Mouse (Mus musculus) liver, embryonic 14.5 days (tissue): ENCODE data around the gene Perp. TPM values are rescaled to one million over a fixed set of nuclear protein-coding genes. Genes with fewer than 3 reads are reported as not detected.

ENCODE experiments used
- ATAC-seq: fragments of 200-750 bp; cut with Nextera tagmentation; 2 replicates; pipeline ENCODE4 v1.8.0; 2017; ENCODE audit warnings: moderate number of reproducible peaks, mild to moderate bottlenecking, moderate library complexity; ENCODE audit not compliant: insufficient read depth
- DNase-seq, 3 experiments: peaks; one replicate each; pipeline ENCODE4 v3.0.0-alpha.2; 2012 to 2013; ENCODE audit warnings: low read depth in 3 of 3, low spot score in 3 of 3
- H3K27ac ChIP-seq: fragments of 300-500 bp; sonication (generic); 2 replicates; pipeline ENCODE4 v1.5.1; 2014; ENCODE audit warnings: moderate library complexity, mild to moderate bottlenecking, control low read depth, inconsistent platforms
- H3K27me3 ChIP-seq: fragments of 300-500 bp; sonication (generic); 2 replicates; pipeline ENCODE4 v1.6.1; 2014; ENCODE audit warnings: mild to moderate bottlenecking, low read length, moderate library complexity; ENCODE audit not compliant: control insufficient read depth, insufficient read depth
- H3K36me3 ChIP-seq: fragments of 300-500 bp; sonication (generic); replicated peaks from 2 replicates; pipeline ENCODE4 v1.6.1; 2014; ENCODE audit warnings: low read depth; ENCODE audit not compliant: control insufficient read depth, insufficient read depth
- H3K4me1 ChIP-seq, 2 experiments: fragments of 200-500 bp in 1 of 2; fragments of 300-500 bp in 1 of 2; sonication (generic) in 1 of 2; replicated peaks; 2 replicates each; pipeline ENCODE4 v1.6.1; 2012 to 2014; ENCODE audit warnings: antibody characterized with exemption in 1 of 2, inconsistent platforms in 1 of 2, low read length in 1 of 2; ENCODE audit not compliant: control insufficient read depth in 2 of 2, insufficient read depth in 2 of 2
- H3K4me2 ChIP-seq: fragments of 300-500 bp; sonication (generic); 2 replicates; pipeline ENCODE4 v1.6.1; 2014; ENCODE audit warnings: low read depth, mild to moderate bottlenecking, control low read depth, moderate library complexity
- H3K4me3 ChIP-seq, 2 experiments: fragments of 200-500 bp in 1 of 2; fragments of 300-500 bp in 1 of 2; sonication (generic) in 1 of 2; 2 replicates each; pipeline ENCODE4 v1.5.1; 2012 to 2014; ENCODE audit warnings: low read depth in 2 of 2, low read length in 2 of 2, mild to moderate bottlenecking in 2 of 2, control low read depth in 1 of 2, inconsistent platforms in 1 of 2, moderate library complexity in 1 of 2; ENCODE audit not compliant: insufficient read depth in 1 of 2
- H3K9ac ChIP-seq: fragments of 300-500 bp; sonication (generic); replicated peaks from 2 replicates; pipeline ENCODE4 v1.6.1; 2014; ENCODE audit warnings: mild to moderate bottlenecking, control low read depth, moderate library complexity
- H3K9me3 ChIP-seq: fragments of 300-500 bp; sonication (generic); 2 replicates; pipeline ENCODE4 v1.6.1; 2016; ENCODE audit warnings: low read length, mixed read lengths; ENCODE audit not compliant: control insufficient read depth
- CTCF ChIP-seq: IDR thresholded peaks from 2 replicates; pipeline ENCODE4 v1.5.1; 2016; ENCODE audit warnings: antibody characterized with exemption, low read depth, control low read depth
- EP300 ChIP-seq: IDR thresholded peaks from 2 replicates; pipeline ENCODE4 v1.6.1; 2016; ENCODE audit warnings: antibody characterized with exemption, low read depth
- WGBS: fragments of 180-500 bp; shearing (Covaris S2); extraction: QIAGEN DNeasy Blood & Tissue Kit; methylation state at CpG from one replicate; pipeline ENCODE4 v1.1.7; 2014; ENCODE audit not compliant: insufficient replicate concordance; 5-methylcytosine and 5-hydroxymethylcytosine counted together
- polyA plus RNA-seq, 2 experiments: library from polyadenylated mRNA; depleted of rRNA in 1 of 2; stranded (reverse) in 1 of 2; unstranded in 1 of 2; fragments of >200 nt; fragmentation: Nextera tagmentation in 1 of 2; extraction: Ambion mirVana in 1 of 2; gene quantifications; 2 replicates each; pipeline versions ENCODE4 v1.2.1 to v1.2.3; 2012 to 2014

Perp gene
- polyA plus RNA-seq, 2 experiments = 7.5 to 14.6 TPM

DNA sequence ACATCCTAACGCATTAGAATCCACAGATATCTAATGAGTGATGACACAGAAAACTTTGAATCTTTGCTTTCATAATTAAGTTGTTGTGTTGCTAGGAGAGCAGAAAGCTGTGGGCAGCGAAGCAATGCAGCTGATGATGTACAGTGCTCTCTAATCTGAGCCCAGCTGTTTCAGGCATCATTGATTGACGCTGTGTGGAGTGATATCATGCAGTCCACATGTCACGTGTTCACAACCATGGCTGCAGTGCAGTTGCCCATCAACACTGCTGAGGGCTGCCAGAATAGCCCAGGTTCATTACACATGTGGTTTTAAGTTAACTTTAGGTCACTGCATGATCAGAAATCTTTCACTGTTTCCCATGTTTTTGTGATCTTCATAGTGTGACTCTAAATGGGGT lies 5.3 kb upstream of the Perp start:
- Histone ChIP-seq H3K27ac (no peak overlapping the region), H3K4me2 (no peak overlapping the region), H3K4me1 (no peaks in the 10 kb centered on the region; a peak in 1 of 4 replicates), H3K27me3 (peaks cover 8% of the 10 kb centered on the region), H3K4me3 (no peak overlapping the region), H3K9me3 (no peaks in the 10 kb centered on the region), H3K36me3 (no peaks in the 10 kb centered on the region), H3K9ac (no peak overlapping the region)
- DNase-seq (no peak), ATAC-seq (no peak)
- 54% methylated on average over 4 of the region's 4 CpGs for WGBS
- TF ChIP-seq CTCF = no peak
- TF ChIP-seq EP300 = no peak

DNA sequence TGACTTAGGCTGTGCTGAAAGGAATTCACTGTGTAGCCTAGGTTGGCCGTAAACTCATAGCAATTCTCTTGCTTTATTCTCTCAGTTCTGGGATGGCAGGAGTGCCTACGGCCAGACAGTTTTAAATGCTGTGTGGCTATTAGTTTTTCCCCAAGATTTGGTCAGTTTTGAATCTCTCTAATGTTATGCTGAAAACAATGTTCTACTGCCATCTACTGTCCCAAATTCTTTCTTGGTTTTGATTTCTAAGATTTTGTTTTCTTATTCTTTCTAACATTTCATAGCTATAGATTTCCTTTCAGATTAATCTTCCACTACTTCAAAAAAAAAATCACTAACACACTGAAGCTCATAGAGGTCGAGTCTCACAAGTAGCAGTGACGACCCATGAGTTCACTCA lies 4.1 kb upstream of the Perp start:
- Histone ChIP-seq H3K4me2 (no peak overlapping the region), H3K27me3 (peaks cover 16% of the 10 kb centered on the region), H3K27ac (no peak overlapping the region), H3K36me3 (no peaks in the 10 kb centered on the region), H3K9me3 (no peaks in the 10 kb centered on the region), H3K4me1 (no peaks in the 10 kb centered on the region; a peak in 1 of 4 replicates), H3K4me3 (no peak overlapping the region), H3K9ac (no peak overlapping the region)
- DNase-seq (no peak), ATAC-seq (no peak)
- 54% methylated on average over 4 of the region's 4 CpGs for WGBS
- no peak for TF ChIP-seq EP300
- TF ChIP-seq CTCF = no peak

DNA sequence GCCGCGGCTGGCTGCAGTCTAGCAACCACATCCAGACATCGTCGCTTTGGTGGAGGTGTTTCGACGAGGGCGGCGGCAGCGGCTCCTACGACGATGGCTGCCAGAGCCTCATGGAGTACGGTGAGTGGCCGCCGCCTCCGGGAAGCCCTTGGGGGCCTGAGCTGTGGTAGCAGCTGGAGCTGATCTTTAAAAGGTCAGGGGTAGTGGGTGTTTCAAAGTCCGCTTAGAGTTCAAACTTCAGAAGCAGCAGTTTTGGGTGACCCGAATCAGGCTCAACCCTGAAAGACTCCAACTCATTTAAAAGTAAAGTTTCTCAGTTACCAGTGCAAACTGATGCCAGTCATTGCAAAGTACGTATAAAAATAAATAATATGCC lies 455 bp downstream of the Perp start:
- Histone ChIP-seq H3K4me1 (no peaks in the 10 kb centered on the region; a peak in 1 of 4 replicates), H3K9ac (peak overlapping the region; percentile 32; the same call in 1 of the 2 replicates), H3K4me2 (peak overlapping the region; percentile 67), H3K4me3 (peak overlapping the region; percentile 39 to 56), H3K27me3 (peaks cover 17% of the 10 kb centered on the region), H3K36me3 (no peaks in the 10 kb centered on the region), H3K9me3 (no peaks in the 10 kb centered on the region), H3K27ac (no peak overlapping the region)
- DNase-seq (no peak), ATAC-seq (peak; percentile 31; the same call in 1 of the 2 replicates)
- 10% methylated on average over 18 of the region's 18 CpGs for WGBS
- no peak for TF ChIP-seq CTCF
- no peak for TF ChIP-seq EP300

DNA sequence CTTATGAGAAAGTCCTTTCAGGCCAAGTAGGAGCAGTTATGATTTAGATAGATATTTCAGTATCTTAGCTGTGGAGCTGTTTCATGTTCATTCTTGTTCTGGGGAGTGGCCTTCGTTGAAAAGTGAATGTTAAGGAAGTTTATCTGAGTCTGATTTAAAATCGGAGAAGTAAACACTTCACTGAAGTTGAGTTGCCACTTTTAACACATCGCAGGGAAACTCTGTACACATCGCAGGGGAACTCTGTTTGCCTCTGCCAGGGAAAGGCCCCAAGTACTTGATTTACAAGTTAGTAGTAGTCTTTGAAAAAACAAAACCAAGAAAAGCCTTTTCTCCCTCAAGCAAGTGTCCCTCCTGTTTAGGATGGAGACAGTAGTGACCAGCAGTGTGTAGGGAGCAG lies 891 bp downstream of the Perp start:
- H3K9me3 ChIP-seq = no peaks in the 10 kb centered on the region
- no peak for ATAC-seq
- H3K9ac ChIP-seq = no peak overlapping the region
- DNase-seq = no peak
- peaks cover 17% of the 10 kb centered on the region for H3K27me3 ChIP-seq
- TF ChIP-seq CTCF (no peak), EP300 (no peak)
- no peaks in the 10 kb centered on the region; a peak in 1 of 4 replicates for H3K4me1 ChIP-seq
- H3K36me3 ChIP-seq = no peaks in the 10 kb centered on the region
- WGBS = 23% methylated on average over 4 of the region's 4 CpGs
- no peak overlapping the region for H3K27ac ChIP-seq
- peak overlapping the region; percentile 67 for H3K4me2 ChIP-seq
- H3K4me3 ChIP-seq = peak overlapping the region in 1 of 2 experiments; percentile 56; a peak in 2 of 4 replicates

DNA sequence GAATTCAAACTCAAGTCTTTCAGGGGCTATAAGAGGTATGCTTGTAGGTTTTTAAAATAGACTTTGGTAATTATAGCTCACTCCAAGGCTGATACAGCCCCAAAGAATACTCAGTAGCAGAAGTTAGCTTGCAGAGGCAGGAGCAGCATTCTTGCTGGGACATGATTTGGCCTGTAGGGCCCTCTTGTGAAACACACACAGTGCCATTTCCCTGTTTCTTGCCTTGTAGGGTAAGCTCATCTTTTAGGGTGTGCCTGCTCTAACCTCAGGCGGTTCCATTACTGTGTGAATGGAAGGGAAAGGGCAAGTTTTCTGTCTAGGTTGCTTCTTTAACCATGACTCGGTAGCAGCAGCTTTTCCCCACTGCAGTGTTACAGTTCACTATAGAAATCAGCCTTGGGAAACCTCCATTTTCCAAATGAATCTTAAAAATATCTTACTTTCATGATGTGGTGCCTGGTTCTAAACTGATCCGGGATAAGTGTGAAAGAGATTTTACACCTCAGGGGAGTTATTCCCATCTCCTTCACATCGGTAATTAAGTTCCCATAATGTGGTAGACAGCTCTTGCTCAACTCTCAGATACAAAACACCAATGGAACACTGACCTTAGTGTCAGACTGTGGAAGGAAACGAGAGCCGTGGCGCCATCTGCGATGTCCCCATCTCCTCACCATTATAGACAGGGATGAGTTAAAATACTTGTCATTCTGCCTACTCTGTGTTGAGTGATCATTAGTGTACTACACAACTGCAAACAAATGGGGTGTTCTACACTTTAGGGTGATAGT lies 1.8 kb downstream of the Perp start:
- H3K4me3 ChIP-seq = no peak overlapping the region
- peaks cover 17% of the 10 kb centered on the region for H3K27me3 ChIP-seq
- DNase-seq (no peak), ATAC-seq (no peak)
- no peak overlapping the region for H3K27ac ChIP-seq
- H3K9ac ChIP-seq = no peak overlapping the region
- H3K9me3 ChIP-seq = no peaks in the 10 kb centered on the region
- H3K36me3 ChIP-seq = no peaks in the 10 kb centered on the region
- H3K4me2 ChIP-seq = no peak overlapping the region; the same call in 1 of the 2 replicates
- TF ChIP-seq EP300 (no peak), CTCF (no peak)
- H3K4me1 ChIP-seq = no peaks in the 10 kb centered on the region; a peak in 1 of 4 replicates
- 59% methylated on average over 8 of the region's 8 CpGs for WGBS
